Mouse (Mus musculus) heart, embryonic 12.5 days (tissue): ENCODE data around the gene Exoc8. TPM values are rescaled to one million over a fixed set of nuclear protein-coding genes. Genes with fewer than 3 reads are reported as not detected.
A peak's percentile ranks its signal among the peaks of the same experiment; 100 is the strongest.

Source experiments
- ATAC-seq: fragments of 200-750 bp; cut with Nextera tagmentation; 2 replicates; pipeline ENCODE4 v1.8.0; 2017; ENCODE audit warnings: moderate TSS enrichment, moderate library complexity; ENCODE audit not compliant: insufficient number of reproducible peaks, low FRiP score
- H3K27ac ChIP-seq: fragments of 300-500 bp; sonication (generic); 2 replicates; pipeline ENCODE4 v1.5.1; 2016; ENCODE audit warnings: mild to moderate bottlenecking, moderate library complexity; ENCODE audit not compliant: poor library complexity, severe bottlenecking
- H3K27me3 ChIP-seq: fragments of 300-500 bp; sonication (generic); replicated peaks from 2 replicates; pipeline ENCODE4 v1.6.1; 2016; ENCODE audit warnings: mild to moderate bottlenecking, moderate library complexity
- H3K36me3 ChIP-seq: fragments of 300-500 bp; sonication (generic); 2 replicates; pipeline ENCODE4 v1.6.1; 2016; ENCODE audit warnings: mild to moderate bottlenecking, moderate library complexity
- H3K4me1 ChIP-seq: fragments of 300-500 bp; sonication (generic); replicated peaks from 2 replicates; pipeline ENCODE4 v1.6.1; 2016; ENCODE audit warnings: mild to moderate bottlenecking
- H3K4me2 ChIP-seq: fragments of 300-500 bp; sonication (generic); 2 replicates; pipeline ENCODE4 v1.6.1; 2016; ENCODE audit warnings: mild to moderate bottlenecking, moderate library complexity
- H3K4me3 ChIP-seq: fragments of 300-500 bp; sonication (generic); 2 replicates; pipeline ENCODE4 v1.5.1; 2016; ENCODE audit warnings: mild to moderate bottlenecking
- H3K9ac ChIP-seq: fragments of 300-500 bp; sonication (generic); 2 replicates; pipeline ENCODE4 v1.6.1; 2016; ENCODE audit warnings: mild to moderate bottlenecking, moderate library complexity
- H3K9me3 ChIP-seq: fragments of 300-500 bp; sonication (generic); replicated peaks from 2 replicates; pipeline ENCODE4 v1.6.1; 2016; ENCODE audit warnings: mild to moderate bottlenecking, moderate library complexity
- WGBS: fragments of 180-500 bp; shearing (Covaris S2); methylation state at CpG from one replicate; pipeline ENCODE4 v1.1.7; 2016; 5-methylcytosine and 5-hydroxymethylcytosine counted together
- polyA plus RNA-seq: library from polyadenylated mRNA; unstranded; fragments of >200 nt; fragmentation: Nextera tagmentation; extraction: Ambion mirVana; gene quantifications from 2 replicates; pipeline ENCODE4 v1.2.1, GENCODE M21; 2016

The Exoc8 gene
- polyA plus RNA-seq, 1 experiment from 2014 or later, result 10.3 TPM

DNA sequence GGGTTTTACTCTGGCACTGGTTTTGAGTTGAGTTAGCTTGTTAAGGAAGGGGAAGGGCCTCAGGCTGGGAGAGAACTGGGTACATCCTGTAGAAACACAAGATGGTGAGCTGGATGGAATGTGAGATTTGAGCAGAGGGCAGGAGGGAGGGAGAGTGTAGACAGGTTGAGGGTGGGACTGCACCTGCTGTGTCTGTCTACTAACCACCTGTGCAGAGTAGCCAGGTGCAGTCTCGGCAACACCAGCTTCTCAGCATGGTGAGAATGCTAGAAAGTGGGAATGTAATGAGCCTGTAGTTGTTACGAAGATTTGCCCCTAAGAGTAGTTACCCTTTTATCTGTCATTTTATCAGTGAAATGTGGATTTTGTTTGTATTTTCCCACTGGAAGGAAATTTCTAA is 8.0 kb upstream of the Exoc8 start:
- Histone ChIP-seq H3K9me3 (no peaks in the 10 kb centered on the region), H3K36me3 (peaks cover 88% of the 10 kb centered on the region), H3K4me3 (no peak overlapping the region), H3K27me3 (no peaks in the 10 kb centered on the region), H3K9ac (no peak overlapping the region), H3K4me1 (peaks cover 5% of the 10 kb centered on the region), H3K27ac (no peak overlapping the region), H3K4me2 (no peak overlapping the region)
- no peak for ATAC-seq
- WGBS, result 87% methylated on average over 2 of the region's 2 CpGs

DNA sequence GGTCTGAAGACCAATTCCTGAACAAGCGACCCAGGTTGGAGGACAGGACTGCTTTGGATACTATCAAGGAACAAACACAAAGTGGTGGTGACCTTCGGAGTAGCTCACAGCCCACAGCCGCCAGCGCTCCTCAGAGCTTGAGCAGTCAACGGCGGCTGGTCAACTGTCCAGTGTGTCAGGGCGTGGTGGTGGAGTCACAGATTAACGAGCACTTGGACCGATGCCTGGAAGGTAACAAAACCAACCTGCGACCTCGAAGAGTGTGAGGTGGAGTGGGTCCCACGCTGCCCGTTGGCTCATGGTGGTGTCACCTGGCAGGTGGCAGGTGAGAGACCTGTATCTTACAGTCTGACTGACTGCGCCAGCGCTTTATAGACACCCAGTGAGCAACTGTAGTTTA is 5.7 kb upstream of the Exoc8 start:
- Histone ChIP-seq H3K9me3 (no peaks in the 10 kb centered on the region), H3K4me2 (no peak overlapping the region), H3K4me1 (peaks cover 11% of the 10 kb centered on the region), H3K9ac (no peak overlapping the region), H3K4me3 (no peak overlapping the region), H3K36me3 (peaks cover 80% of the 10 kb centered on the region), H3K27ac (no peak overlapping the region), H3K27me3 (no peaks in the 10 kb centered on the region)
- WGBS, result 95% methylated on average over 15 of the region's 15 CpGs
- ATAC-seq, result no peak

DNA sequence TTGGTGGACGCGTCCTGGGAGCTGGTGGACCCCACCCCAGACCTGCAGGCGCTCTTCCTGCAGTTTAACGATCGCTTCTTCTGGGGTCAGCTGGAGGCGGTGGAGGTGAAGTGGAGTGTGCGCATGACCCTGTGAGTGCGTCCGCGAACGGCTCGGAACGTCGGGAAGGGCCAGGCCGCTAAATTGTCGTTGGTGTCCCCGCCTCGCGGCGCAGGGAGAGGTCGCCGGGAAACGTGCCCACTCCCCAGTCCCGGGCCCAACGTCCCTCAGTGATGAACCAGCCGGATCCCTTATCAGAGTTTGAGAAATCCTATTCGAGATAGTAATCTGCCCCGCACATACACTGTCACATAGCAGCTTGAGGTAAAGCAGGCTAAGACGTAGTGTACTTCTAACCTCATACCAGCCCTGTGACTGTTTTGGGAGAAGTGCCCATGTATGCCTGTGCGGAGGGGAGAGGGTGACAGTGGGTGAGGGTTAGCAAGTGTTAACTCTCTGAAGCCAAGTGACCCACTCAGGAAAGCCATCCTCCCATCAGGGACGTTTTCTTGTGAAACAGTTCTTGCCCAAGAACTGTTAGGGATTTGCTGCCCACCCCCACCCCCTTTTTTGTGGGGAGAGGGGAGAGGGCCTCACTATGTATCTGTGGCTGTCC is 873 bp upstream of the Exoc8 start:
- Histone ChIP-seq H3K9ac (peak overlapping the region; percentile 88), H3K4me3 (peak overlapping the region; percentile 73), H3K27me3 (no peaks in the 10 kb centered on the region), H3K4me1 (peaks cover 25% of the 10 kb centered on the region), H3K36me3 (peaks cover 63% of the 10 kb centered on the region), H3K9me3 (no peaks in the 10 kb centered on the region), H3K4me2 (peak overlapping the region; percentile 99), H3K27ac (peak overlapping the region; percentile 75)
- no peak; the same call in 1 of the 2 replicates for ATAC-seq
- 5% methylated on average over 31 of the region's 31 CpGs for WGBS

DNA sequence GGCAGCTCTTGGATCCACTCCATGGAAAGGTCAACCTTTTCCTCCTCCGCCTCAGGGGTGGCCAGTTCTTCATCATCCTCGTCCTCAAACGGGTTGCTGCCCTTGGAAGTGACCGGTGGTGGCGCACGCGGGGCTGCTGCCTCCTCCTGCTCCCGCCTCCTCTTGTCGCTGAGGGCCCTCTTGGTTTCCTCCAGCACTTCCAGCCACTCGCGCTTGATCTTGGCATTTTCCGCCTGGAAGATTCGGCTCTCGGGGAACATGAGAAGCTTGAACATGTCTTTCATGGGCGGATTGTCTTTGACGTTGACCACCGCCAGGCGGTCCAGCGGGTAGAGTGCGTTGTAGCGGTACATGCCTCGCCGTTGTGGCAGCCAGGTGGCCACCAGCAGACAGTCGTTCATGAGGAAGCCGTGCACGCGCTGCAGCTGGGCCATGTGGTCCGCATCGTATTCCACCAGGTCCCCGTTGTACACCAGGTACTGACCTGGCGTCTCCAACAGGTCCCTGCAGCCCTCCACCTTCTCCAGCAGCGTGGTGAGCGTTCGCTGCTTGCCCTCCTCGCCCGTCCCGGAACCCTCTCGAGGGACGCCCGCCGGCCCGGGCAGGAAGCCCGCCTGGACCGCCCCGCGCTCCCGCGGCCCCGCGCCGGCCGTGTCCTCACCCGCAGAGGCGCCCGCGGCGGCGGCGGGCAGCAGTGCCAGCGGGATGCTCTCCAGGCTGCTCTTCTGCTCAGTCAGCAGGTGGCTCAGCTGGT is 696 bp downstream of the Exoc8 start:
- under 1% methylated on average over 60 of the region's 60 CpGs for WGBS
- H3K36me3 ChIP-seq, result peaks cover 47% of the 10 kb centered on the region

DNA sequence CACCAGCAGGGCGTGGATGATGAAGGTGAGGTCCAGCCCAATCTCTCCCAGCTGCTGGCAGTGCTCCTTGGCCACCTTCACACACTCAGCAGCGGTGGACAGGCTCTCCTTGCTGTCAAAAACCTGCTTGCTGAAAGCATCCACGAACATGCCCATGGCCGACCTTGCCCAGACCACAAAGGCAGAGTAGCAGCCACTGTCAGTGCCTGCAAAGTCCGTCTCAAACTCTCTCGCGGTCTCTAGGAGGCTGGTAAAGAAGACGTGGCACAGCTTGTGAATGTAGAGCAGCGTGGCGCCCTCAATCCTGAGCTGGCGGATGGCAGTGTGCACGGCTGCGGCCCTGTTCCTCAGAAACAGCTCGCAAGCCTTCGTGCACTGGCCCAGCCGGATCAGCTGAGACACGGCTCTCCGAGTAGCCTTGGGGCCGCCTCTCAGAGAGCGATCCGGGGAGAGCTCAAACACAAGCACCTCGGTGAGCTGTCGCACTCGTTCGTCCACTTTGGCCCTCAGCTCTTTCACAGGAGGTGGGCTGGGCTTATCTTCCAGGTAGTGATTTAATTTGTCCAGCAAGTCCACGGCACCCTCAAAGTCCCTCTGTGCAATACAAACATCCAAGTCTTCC is 1.4 kb downstream of the Exoc8 start:
- WGBS, result 85% methylated on average over 26 of the region's 26 CpGs
- Histone ChIP-seq H3K4me2 (peak overlapping the region; percentile 99), H3K36me3 (peaks cover 49% of the 10 kb centered on the region), H3K9ac (peak overlapping the region; percentile 88), H3K27me3 (no peaks in the 10 kb centered on the region), H3K4me1 (peaks cover 25% of the 10 kb centered on the region), H3K27ac (no peak overlapping the region), H3K9me3 (no peaks in the 10 kb centered on the region), H3K4me3 (peak overlapping the region; percentile 73)
- no peak for ATAC-seq

More for the DNA sequence above, 696 bp downstream of the Exoc8 start:
- Histone ChIP-seq H3K9me3 (no peaks in the 10 kb centered on the region), H3K9ac (peak overlapping the region; percentile 88), H3K27ac (peak overlapping the region; percentile 75), H3K4me2 (peak overlapping the region; percentile 99), H3K4me1 (peaks cover 25% of the 10 kb centered on the region), H3K27me3 (no peaks in the 10 kb centered on the region), H3K4me3 (peak overlapping the region; percentile 73)
- ATAC-seq, result peak; percentile 56

DNA sequence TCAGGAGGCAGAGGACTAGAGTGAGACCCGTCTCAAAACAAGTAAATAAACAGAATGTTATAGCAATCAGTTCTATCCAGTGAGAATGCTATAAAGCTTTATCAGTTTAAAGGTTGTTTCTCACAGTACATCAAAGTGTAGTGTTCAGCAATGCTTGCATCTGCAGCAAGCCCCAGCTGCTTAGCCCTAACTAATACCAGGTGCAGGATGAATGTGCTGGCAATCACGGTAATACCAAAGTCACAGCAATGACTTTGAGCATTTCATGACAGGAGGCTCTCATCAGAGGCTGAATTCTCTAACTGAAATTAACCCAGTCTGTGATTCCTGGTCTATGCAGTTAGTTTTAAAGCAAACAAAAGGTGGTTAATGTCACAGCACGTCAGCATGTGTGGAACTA is 4.9 kb downstream of the Exoc8 start:
- H3K27me3 ChIP-seq, result no peaks in the 10 kb centered on the region
- no peak overlapping the region for H3K27ac ChIP-seq
- H3K9me3 ChIP-seq, result peaks cover 9% of the 10 kb centered on the region
- H3K4me1 ChIP-seq, result peaks cover 18% of the 10 kb centered on the region
- no peak for ATAC-seq
- H3K4me3 ChIP-seq, result no peak overlapping the region
- 71% methylated on average over 3 of the region's 3 CpGs for WGBS
- peaks cover 64% of the 10 kb centered on the region for H3K36me3 ChIP-seq
- no peak overlapping the region for H3K9ac ChIP-seq
- no peak overlapping the region for H3K4me2 ChIP-seq

DNA sequence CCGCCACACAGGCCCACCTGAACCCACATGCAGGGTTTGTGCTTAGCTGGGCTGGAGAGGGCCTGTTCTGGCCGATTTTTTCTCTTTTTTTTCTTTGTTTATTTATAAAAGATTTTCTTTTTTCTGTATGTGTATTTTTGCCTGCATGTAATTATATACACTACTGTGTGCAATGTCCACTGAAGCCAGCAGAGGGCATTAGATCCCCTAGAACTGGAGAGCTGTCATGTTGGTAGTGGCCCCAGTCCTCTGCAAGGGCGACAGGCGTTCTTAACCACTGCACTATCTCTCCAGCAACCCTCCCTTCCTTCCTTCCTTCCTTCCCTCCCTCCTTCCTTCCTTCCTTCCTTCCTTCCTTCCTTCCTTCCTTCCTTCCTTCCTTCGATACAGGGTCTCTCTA is 9.1 kb downstream of the Exoc8 start:
- H3K27ac ChIP-seq, result no peak overlapping the region
- peaks cover 12% of the 10 kb centered on the region for H3K9me3 ChIP-seq
- no peak overlapping the region for H3K4me2 ChIP-seq
- H3K9ac ChIP-seq, result no peak overlapping the region
- no peaks in the 10 kb centered on the region for H3K27me3 ChIP-seq
- no peak overlapping the region for H3K4me3 ChIP-seq
- H3K4me1 ChIP-seq, result no peaks in the 10 kb centered on the region; the same call in 1 of the 2 replicates
- no peak for ATAC-seq
- H3K36me3 ChIP-seq, result peaks cover 82% of the 10 kb centered on the region
- WGBS, result 95% methylated on average over 5 of the region's 5 CpGs

DNA sequence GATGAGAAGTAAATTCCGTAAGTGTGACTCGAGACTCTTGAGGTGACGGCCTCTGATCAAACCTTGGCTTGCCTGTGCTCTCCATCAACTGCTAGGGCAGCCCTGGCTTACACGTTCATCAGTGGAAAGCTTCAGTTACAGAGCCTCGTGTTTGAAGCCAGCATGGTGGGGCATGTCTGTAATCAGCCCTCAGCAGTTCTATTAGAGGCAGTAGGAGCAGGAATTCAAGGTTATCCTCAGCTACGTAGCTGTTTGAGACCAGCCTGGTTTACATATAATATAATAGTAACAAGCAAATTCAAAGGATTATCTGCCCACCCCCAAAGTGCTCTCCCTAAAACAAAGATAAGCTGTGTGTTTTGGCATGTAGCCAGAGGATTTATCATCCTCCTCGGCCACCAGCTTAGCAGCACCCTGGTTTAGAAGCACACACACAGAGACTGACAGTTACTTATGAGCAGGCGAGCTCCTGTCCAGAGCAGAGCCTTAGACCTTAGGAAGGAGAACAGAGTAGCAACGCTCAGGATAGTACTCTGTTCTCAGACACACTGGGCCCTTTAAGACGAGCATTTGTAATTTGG is 18.5 kb downstream of the Exoc8 start:
- no peaks in the 10 kb centered on the region for H3K9me3 ChIP-seq
- no peaks in the 10 kb centered on the region for H3K27me3 ChIP-seq
- H3K4me2 ChIP-seq, result no peak overlapping the region
- no peak for ATAC-seq
- peaks cover 96% of the 10 kb centered on the region for H3K36me3 ChIP-seq
- peaks cover 17% of the 10 kb centered on the region for H3K4me1 ChIP-seq
- H3K27ac ChIP-seq, result no peak overlapping the region
- no peak overlapping the region for H3K4me3 ChIP-seq
- WGBS, result 52% methylated on average over 10 of the region's 10 CpGs
- H3K9ac ChIP-seq, result no peak overlapping the region; the same call in 1 of the 2 replicates

DNA sequence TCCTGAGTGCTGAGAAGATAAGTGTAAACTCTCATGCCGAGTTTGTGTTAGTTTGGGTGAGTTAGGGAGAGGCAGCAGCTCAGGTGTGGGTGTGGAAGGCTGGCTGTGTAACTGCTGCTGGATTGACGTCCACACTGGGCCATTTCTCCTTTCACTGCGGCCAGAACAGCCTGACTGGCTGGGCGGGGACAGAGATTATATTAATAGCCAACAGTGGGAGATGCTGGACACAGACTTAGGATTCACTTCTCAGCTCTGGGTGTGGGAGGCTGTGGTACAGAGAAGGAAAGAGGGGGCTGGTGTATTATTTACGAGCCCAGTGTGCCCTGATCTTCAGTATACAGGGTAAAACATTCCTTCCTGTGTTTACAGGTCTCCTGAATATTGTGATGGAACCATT is 19.4 kb downstream of the Exoc8 start:
- Histone ChIP-seq H3K27ac (no peak overlapping the region), H3K4me3 (no peak overlapping the region), H3K9me3 (no peaks in the 10 kb centered on the region), H3K9ac (no peak overlapping the region), H3K4me2 (no peak overlapping the region), H3K27me3 (no peaks in the 10 kb centered on the region), H3K36me3 (peaks cover 96% of the 10 kb centered on the region), H3K4me1 (peaks cover 19% of the 10 kb centered on the region)
- ATAC-seq, result no peak
- WGBS, result 77% methylated on average over 5 of the region's 5 CpGs

DNA sequence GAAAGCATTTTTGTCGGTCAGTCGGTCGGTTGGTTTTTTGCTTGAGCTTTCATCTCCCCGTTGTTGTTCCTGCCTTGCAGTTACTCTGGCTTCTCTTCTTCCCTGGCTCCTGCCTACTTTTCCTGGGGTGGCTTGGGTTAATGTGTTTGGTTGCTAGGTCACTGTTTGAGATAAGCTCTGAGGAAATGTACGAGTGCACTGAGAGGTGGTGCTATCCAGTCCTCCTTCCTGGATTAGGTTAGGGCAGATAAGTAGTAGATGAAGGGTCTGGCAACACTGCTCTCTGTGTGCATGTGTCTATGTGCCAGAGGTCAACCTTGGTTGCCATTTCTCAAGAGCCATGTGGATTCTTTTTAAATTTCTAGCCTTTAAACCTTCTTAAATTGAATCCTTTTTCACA is 24.8 kb downstream of the Exoc8 start:
- Histone ChIP-seq H3K27ac (peak overlapping the region; percentile 35; the same call in 1 of the 2 replicates), H3K4me1 (peaks cover 41% of the 10 kb centered on the region), H3K27me3 (no peaks in the 10 kb centered on the region), H3K9me3 (no peaks in the 10 kb centered on the region), H3K36me3 (peaks cover 66% of the 10 kb centered on the region), H3K4me3 (no peak overlapping the region), H3K4me2 (no peak overlapping the region), H3K9ac (no peak overlapping the region)
- WGBS, result 34% methylated on average over 5 of the region's 5 CpGs
- ATAC-seq, result no peak

DNA sequence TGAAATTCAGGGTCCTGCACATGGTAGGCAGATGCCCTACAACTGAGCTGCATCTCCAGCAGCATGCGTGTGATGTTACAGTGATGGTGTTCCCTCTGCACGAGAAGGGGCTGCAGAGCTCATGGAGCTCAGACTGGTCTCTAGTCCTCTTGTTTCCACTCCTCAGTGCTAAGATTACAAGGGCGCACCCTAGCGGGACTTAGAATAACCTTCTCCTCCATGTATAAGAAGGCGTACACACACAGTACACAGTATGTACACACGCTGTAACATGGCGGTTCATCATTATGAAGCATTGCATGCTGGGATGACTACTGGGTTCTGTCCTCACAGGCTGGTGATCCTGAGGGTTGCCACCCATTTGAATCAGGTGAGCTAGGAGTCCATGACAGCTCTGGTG is 25.4 kb downstream of the Exoc8 start:
- no peak overlapping the region for H3K4me3 ChIP-seq
- no peak overlapping the region for H3K27ac ChIP-seq
- H3K9ac ChIP-seq, result no peak overlapping the region
- no peaks in the 10 kb centered on the region for H3K27me3 ChIP-seq
- peaks cover 60% of the 10 kb centered on the region for H3K36me3 ChIP-seq
- no peaks in the 10 kb centered on the region for H3K9me3 ChIP-seq
- H3K4me1 ChIP-seq, result peaks cover 47% of the 10 kb centered on the region
- WGBS, result 87% methylated on average over 7 of the region's 7 CpGs
- ATAC-seq, result no peak
- no peak overlapping the region for H3K4me2 ChIP-seq
